Mouse (Mus musculus) brain, embryonic 14.5 days (tissue): ENCODE measurements around the gene Wdr66. TPM values are rescaled to one million over a fixed set of nuclear protein-coding genes. Genes with fewer than 3 reads are reported as not detected.
A peak's percentile ranks its signal among the peaks of the same experiment; 100 is the strongest.

Experiments
- DNase-seq: peaks from one replicate; pipeline ENCODE4 v3.0.0-alpha.2; 2011; ENCODE audit warnings: low read depth
- CTCF ChIP-seq: fragments of 200-500 bp; IDR thresholded peaks from 2 replicates; pipeline ENCODE4 v1.5.1; 2012; ENCODE audit warnings: inconsistent platforms, mild to moderate bottlenecking, moderate library complexity, borderline replicate concordance; ENCODE audit not compliant: insufficient read depth, insufficient read length; ENCODE audit errors: extremely low read depth
- POLR2A ChIP-seq: fragments of 200-500 bp; IDR thresholded peaks from 2 replicates; pipeline ENCODE4 v1.6.1; 2012; ENCODE audit warnings: mild to moderate bottlenecking, inconsistent platforms, borderline replicate concordance; ENCODE audit not compliant: poor library complexity, insufficient read depth, insufficient read length, severe bottlenecking; ENCODE audit errors: extremely low read depth
- polyA plus RNA-seq: library from polyadenylated mRNA; depleted of rRNA; stranded (reverse); fragments of >200 nt; gene quantifications from 2 replicates; pipeline ENCODE4 v1.2.3, GENCODE M21; 2012

Gene Wdr66
- polyA plus RNA-seq, 1 experiment, result 2.7 TPM

DNA sequence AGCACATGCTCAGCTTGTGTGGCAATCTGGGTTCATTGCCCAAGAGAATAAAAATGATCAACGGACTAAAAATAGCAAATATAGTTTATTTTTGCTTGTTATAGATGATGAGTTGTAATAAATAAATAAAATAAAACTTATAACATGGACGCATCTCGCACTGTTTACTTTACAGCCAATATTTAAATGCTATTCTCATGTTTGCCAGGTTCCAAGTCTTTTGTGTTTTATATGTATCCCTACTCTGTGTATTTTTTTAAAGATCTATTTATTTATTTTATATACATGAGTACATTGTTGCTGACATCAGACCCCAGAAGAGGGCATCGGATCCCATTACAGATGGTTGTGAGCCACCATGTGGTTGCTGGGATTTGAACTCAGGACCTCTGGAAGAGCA is 25.8 kb downstream of the Wdr66 start:
- TF ChIP-seq POLR2A (no peak), CTCF (no peak)
- DNase-seq, result no peak

DNA sequence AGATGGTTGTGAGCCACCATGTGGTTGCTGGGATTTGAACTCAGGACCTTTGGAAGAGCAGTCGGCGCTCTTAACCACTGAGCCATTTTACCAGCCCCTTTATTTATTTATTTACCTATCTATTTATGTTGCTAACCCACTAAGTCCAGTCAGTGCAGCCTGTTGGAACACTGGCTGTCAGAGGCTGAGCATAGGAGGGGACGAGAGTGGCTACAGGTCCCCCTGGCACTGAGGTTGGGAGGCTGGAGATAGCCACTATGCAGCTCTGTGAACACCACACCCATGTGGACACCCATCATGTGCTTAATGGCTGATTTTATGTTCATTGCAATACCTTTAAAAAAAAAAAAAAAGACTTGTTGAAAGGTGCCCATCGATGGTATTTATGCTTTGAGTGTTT is 27.3 kb downstream of the Wdr66 start:
- TF ChIP-seq POLR2A (no peak), CTCF (no peak)
- DNase-seq, result no peak

- no peak for DNase-seq
- TF ChIP-seq POLR2A, result no peak
- no peak for TF ChIP-seq CTCF
Measured at GRCm38 (mm10) chr5:123281336-123282136, 29.6 kb downstream of the Wdr66 start.

- TF ChIP-seq POLR2A, result no peak
- peak; percentile 77 for TF ChIP-seq CTCF
- peak; percentile 75 for DNase-seq
Measured at GRCm38 (mm10) chr5:123285174-123285573, 33.3 kb downstream of the Wdr66 start.

DNA sequence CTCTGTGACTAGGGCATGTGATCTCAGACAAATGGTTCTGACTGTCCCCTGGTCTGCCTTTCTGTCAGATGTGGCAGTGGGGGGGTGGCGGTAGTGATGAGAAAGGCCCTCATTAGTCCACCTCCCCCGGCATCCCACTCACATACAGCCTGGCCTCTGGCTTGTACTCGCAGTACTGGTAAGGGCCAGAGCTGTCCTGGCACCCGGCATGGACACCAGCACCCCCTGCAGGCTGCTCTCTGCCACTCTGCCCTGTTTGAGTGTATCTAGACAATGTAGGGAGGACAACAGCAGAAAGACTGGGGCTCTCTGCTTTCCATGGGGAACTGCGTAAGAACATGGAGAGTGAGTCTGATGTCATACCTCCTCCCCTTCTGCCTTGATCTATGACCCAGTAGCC is 36.2 kb downstream of the Wdr66 start:
- no peak for TF ChIP-seq CTCF
- no peak for TF ChIP-seq POLR2A
- no peak for DNase-seq

- no peak for TF ChIP-seq POLR2A
- no peak for TF ChIP-seq CTCF
- DNase-seq, result peak; percentile 62
Measured at GRCm38 (mm10) chr5:123294653-123295052, 42.8 kb downstream of the Wdr66 start.

GRCm38 (mm10) chr5:123296224-123296806 is 44.4 kb downstream of the Wdr66 start:
- TF ChIP-seq CTCF (peak; percentile 38; the same call in 1 of the 2 replicates), POLR2A (no peak)
- DNase-seq, result peak; percentile 38

DNA sequence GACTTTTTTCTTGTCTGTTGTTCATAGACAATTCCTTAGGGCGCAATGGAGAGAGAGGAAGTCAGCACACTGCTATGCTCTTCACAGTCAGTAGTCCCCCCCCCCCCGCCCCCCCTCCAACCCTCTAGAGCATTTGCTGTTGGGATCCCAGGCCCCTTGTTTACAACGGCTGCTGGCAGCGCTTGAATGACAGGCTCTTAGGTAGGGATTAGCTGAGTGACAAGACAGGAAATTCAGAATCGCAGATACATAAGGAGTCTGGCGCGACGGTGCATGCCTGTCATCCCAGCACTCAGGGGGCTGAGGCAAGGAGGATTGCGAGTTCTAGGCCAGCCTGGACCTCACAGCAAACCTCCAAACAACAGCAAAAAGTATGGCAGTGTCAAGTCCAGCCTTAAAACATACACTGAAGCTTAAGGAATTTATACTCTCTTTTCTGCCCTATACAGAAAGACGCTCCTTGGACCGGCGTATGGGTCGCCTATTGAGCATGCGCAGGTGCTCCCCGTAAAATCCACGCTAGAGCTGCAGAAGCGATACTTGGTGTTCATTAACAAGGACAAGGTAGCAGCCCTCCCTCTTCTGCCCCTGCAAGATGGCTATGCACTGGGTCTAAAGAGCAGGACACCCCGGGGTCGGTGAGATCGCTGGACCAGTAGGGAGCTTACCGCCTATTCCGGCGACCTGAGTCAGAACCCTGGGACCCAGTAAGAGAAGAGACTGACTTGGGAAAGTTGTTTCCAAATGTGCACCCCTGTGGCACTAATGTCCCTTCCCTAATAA is 45.3 kb downstream of the Wdr66 start:
- DNase-seq, result peak; percentile 63
- TF ChIP-seq CTCF (no peak), POLR2A (no peak)

DNA sequence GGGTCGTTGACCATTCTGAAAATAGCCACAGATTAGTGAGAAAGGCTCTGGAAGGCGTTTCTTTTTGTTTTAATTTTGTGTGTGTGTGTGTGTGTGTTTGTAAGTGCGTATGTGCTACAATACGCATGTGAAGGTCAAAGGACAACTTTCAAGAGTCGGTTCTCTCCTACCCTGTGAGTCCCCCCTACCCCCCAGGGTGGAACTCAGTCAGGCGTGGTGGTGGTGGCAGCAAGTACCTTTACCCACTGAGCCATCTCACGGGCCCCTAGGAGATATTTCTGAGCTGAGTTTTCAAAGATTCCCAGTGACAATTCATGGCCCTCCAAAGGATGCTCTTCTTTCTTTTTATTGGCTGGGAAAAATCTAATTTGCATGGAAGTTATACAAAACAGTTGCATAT is 45.9 kb downstream of the Wdr66 start:
- TF ChIP-seq CTCF, result no peak
- no peak for TF ChIP-seq POLR2A
- DNase-seq, result no peak

- DNase-seq, result no peak
- TF ChIP-seq POLR2A (no peak), CTCF (peak; percentile 29; the same call in 1 of the 2 replicates)
Measured at GRCm38 (mm10) chr5:123298526-123298925, 46.6 kb downstream of the Wdr66 start.

GRCm38 (mm10) chr5:123300496-123301034 is 48.7 kb downstream of the Wdr66 start:
- DNase-seq, result peak; percentile 77
- TF ChIP-seq POLR2A, result no peak
- no peak for TF ChIP-seq CTCF

DNA sequence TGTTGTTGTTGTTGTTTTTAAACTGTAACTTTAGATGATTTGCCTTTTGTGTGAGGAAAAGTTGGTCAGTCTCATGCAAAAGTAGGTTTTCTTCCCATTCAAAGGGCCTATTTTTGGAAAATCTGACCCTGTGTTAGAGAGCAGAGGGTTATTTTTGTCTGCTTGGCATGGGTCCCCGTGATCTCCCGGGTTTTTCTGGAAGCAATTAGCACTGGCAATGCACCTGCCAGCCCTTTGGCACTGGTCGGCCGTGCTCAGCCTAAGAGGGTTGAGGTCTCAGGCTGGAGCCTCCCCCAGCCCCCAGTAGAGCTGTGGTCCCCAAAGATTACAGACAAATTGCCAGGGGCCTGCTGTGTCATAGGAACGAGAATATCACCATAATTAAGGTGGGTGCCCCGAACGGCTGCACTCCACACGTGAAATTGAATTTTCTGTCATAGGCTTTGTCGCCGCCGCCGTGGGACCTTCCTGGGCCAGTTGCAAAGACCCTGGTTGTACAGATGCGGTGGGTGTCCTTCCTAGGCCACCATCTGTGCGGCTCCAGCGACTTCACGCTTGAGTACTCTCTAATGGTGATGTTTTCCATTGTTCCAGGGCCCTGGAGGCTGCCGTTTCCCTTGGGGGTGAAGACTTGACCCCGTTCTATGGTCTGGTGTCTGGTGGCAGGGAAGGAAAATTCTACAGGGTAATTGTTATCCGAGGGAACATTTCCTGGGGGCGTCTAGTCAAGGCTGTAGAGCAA is 50.0 kb downstream of the Wdr66 start:
- TF ChIP-seq CTCF, result no peak
- TF ChIP-seq POLR2A, result no peak
- DNase-seq, result peak; percentile 64
